Mouse (Mus musculus) spleen, adult 2 months (tissue): ENCODE data around the gene Gab1. TPM values are rescaled to one million over a fixed set of nuclear protein-coding genes. Genes with fewer than 3 reads are reported as not detected.

Experiments used
- DNase-seq, 2 experiments: peaks; one replicate each; pipeline versions ENCODE4 v3.0.0 to v3.0.0-alpha.2; 2012 to 2021; ENCODE audit warnings: low spot score in 2 of 2, low read depth in 1 of 2
- H3K27ac ChIP-seq: fragments of 200-500 bp; 2 replicates; pipeline ENCODE4 v1.5.1; 2012; ENCODE audit warnings: low read length, inconsistent platforms; ENCODE audit not compliant: insufficient read depth
- H3K27me3 ChIP-seq: fragments of 200-500 bp; 2 replicates; pipeline ENCODE4 v1.6.1; 2012; ENCODE audit warnings: mild to moderate bottlenecking, moderate library complexity, low read length, inconsistent platforms; ENCODE audit not compliant: control insufficient read depth, insufficient read depth
- H3K36me3 ChIP-seq: fragments of 200-500 bp; 2 replicates; pipeline ENCODE4 v1.6.1; 2012; ENCODE audit warnings: mild to moderate bottlenecking, low read length, inconsistent platforms; ENCODE audit not compliant: control insufficient read depth, insufficient read depth
- H3K4me1 ChIP-seq: fragments of 200-500 bp; 2 replicates; pipeline ENCODE4 v1.6.1; 2011; ENCODE audit warnings: inconsistent platforms; ENCODE audit not compliant: control insufficient read depth, insufficient read depth, insufficient read length
- H3K4me3 ChIP-seq: fragments of 200-500 bp; 2 replicates; pipeline ENCODE4 v1.5.1; 2011; ENCODE audit warnings: mild to moderate bottlenecking, inconsistent platforms; ENCODE audit not compliant: insufficient read depth, insufficient read length; ENCODE audit errors: extremely low read depth
- CTCF ChIP-seq: fragments of 200-500 bp; IDR thresholded peaks from 2 replicates; pipeline ENCODE4 v1.5.1; 2011; ENCODE audit warnings: mild to moderate bottlenecking, inconsistent platforms; ENCODE audit not compliant: insufficient read depth, insufficient read length, insufficient replicate concordance; ENCODE audit errors: extremely low read depth
- POLR2A ChIP-seq: fragments of 200-500 bp; IDR thresholded peaks from 2 replicates; pipeline ENCODE4 v1.6.1; 2011; ENCODE audit warnings: low read depth, low read length, inconsistent platforms
- WGBS: fragments of 180-500 bp; shearing (Covaris S2); methylation state at CpG from one replicate; pipeline ENCODE4 v1.1.7; 2018; 5-methylcytosine and 5-hydroxymethylcytosine counted together
- polyA plus RNA-seq: library from polyadenylated mRNA; depleted of rRNA; stranded (reverse); fragments of >200 nt; gene quantifications from 2 replicates; pipeline ENCODE4 v1.2.3, GENCODE M21; 2012

Gab1 gene
- polyA plus RNA-seq, 1 experiment, result 4.4 TPM

- no peak for DNase-seq
- Histone ChIP-seq H3K27ac (no peak overlapping the region), H3K27me3 (no peaks in the 10 kb centered on the region), H3K36me3 (no peaks in the 10 kb centered on the region), H3K4me3 (no peak overlapping the region), H3K4me1 (no peaks in the 10 kb centered on the region)
- no peak for TF ChIP-seq CTCF
- TF ChIP-seq POLR2A, result no peak
- 82% methylated on average over 4 of the region's 4 CpGs for WGBS
Observed at GRCm38 (mm10) chr8:80804066-80804619, 76.2 kb downstream of the Gab1 start.

GRCm38 (mm10) chr8:80798778-80799177 lies 81.5 kb downstream of the Gab1 start:
- WGBS, result 98% methylated on average over 3 of the region's 3 CpGs
- DNase-seq, result no peak
- Histone ChIP-seq H3K4me3 (no peak overlapping the region), H3K27ac (no peak overlapping the region), H3K36me3 (no peaks in the 10 kb centered on the region), H3K4me1 (no peaks in the 10 kb centered on the region; the same call in 1 of the 2 replicates), H3K27me3 (no peaks in the 10 kb centered on the region)
- no peak for TF ChIP-seq CTCF

GRCm38 (mm10) chr8:80798198-80798777 lies 82.0 kb downstream of the Gab1 start:
- no peaks in the 10 kb centered on the region for H3K27me3 ChIP-seq
- no peaks in the 10 kb centered on the region for H3K36me3 ChIP-seq
- WGBS, result 94% methylated on average over 7 of the region's 7 CpGs
- no peak for DNase-seq
- H3K4me3 ChIP-seq, result no peak overlapping the region
- TF ChIP-seq POLR2A, result no peak
- H3K27ac ChIP-seq, result no peak overlapping the region
- no peaks in the 10 kb centered on the region; the same call in 1 of the 2 replicates for H3K4me1 ChIP-seq

GRCm38 (mm10) chr8:80796070-80796469 lies 84.2 kb downstream of the Gab1 start:
- Histone ChIP-seq H3K4me3 (no peak overlapping the region), H3K36me3 (no peaks in the 10 kb centered on the region), H3K27ac (no peak overlapping the region), H3K4me1 (no peaks in the 10 kb centered on the region; the same call in 1 of the 2 replicates), H3K27me3 (no peaks in the 10 kb centered on the region)
- no peak for TF ChIP-seq POLR2A
- TF ChIP-seq CTCF, result no peak
- DNase-seq, result no peak
- WGBS, result 90% methylated on average over 4 of the region's 4 CpGs

- no peak for TF ChIP-seq CTCF
- TF ChIP-seq POLR2A, result no peak
- Histone ChIP-seq H3K27ac (no peak overlapping the region), H3K36me3 (no peaks in the 10 kb centered on the region), H3K4me1 (no peaks in the 10 kb centered on the region; the same call in 1 of the 2 replicates), H3K4me3 (no peak overlapping the region), H3K27me3 (no peaks in the 10 kb centered on the region)
- no peak for DNase-seq
- 93% methylated on average over 19 of the region's 19 CpGs for WGBS
Observed at GRCm38 (mm10) chr8:80794585-80795509, 85.5 kb downstream of the Gab1 start.

- no peak overlapping the region for H3K4me3 ChIP-seq
- TF ChIP-seq CTCF, result no peak
- TF ChIP-seq POLR2A, result no peak
- DNase-seq, result no peak
Observed at GRCm38 (mm10) chr8:80793791-80794515, 86.4 kb downstream of the Gab1 start.

More at GRCm38 (mm10) chr8:80793791-80794515, 86.4 kb downstream of the Gab1 start:
- Histone ChIP-seq H3K27ac (no peak overlapping the region), H3K36me3 (no peaks in the 10 kb centered on the region), H3K4me1 (no peaks in the 10 kb centered on the region; the same call in 1 of the 2 replicates), H3K27me3 (no peaks in the 10 kb centered on the region)
- 29% methylated on average over 11 of the region's 11 CpGs for WGBS
